Mouse (Mus musculus): ENCODE data around the gene Csf2rb2. TPM values are rescaled to one million over a fixed set of nuclear protein-coding genes. Genes with fewer than 3 reads are reported as not detected.
"Not testable (repeated sequence)": the region's sequence is repeated elsewhere in the genome, so short reads cannot be mapped to it uniquely, and the experiment has no call there.

Gene Csf2rb2
- polyA plus RNA-seq, 1 experiment, result 75.8 TPM

- TF ChIP-seq FLI1 (IDR thresholded peaks at IDR 0.05; ENCODE audit: low read length), result no peak
- no peak for TF ChIP-seq GATA1 (IDR thresholded peaks at IDR 0.05; ENCODE audit: borderline replicate concordance, low read length)
- Histone ChIP-seq H3K36me3 (replicated peaks; ENCODE audit: low read length) (peaks cover 59% of the 10 kb centered on the region), H3K4me1 (peaks cover 59% of the 10 kb centered on the region), H3K27me3 (replicated peaks) (no peaks in the 10 kb centered on the region), H3K4me3 (replicated peaks) (peak overlapping the region; percentile 48), H3K9me3 (no peaks in the 10 kb centered on the region)
Observed at GRCm38 (mm10) chr15:78331523-78332340, 26.2 kb upstream of the Csf2rb2 start.

DNA sequence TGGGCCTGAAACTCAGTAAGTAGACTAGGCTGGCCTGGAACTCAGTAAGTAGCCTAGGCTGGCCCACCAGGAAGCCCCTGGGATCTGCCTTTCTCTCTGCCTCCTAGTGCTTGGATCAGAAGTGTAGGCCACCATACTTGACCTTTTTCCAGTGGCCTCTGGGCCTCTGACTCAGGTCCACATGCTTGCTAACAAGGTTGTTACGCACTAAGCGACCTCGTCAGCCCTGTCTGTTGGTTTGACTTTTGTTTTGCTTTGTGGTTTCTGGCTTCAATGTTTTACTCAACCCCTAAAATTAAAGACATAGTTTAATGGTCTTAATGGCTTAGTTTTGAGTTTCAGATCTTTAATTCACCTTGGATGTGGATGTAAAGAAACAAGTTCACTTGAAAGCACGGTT, 25.2 kb upstream of the Csf2rb2 start:
- Histone ChIP-seq H3K9me3 (no peaks in the 10 kb centered on the region), H3K4me1 (peaks cover 69% of the 10 kb centered on the region), H3K27me3 (replicated peaks) (no peaks in the 10 kb centered on the region), H3K4me3 (replicated peaks) (peak overlapping the region; percentile 7), H3K36me3 (replicated peaks; ENCODE audit: low read length) (peaks cover 49% of the 10 kb centered on the region)
- TF ChIP-seq FLI1 (IDR thresholded peaks at IDR 0.05; ENCODE audit: low read length), result no peak
- no peak for TF ChIP-seq GATA1 (IDR thresholded peaks at IDR 0.05; ENCODE audit: borderline replicate concordance, low read length)

DNA sequence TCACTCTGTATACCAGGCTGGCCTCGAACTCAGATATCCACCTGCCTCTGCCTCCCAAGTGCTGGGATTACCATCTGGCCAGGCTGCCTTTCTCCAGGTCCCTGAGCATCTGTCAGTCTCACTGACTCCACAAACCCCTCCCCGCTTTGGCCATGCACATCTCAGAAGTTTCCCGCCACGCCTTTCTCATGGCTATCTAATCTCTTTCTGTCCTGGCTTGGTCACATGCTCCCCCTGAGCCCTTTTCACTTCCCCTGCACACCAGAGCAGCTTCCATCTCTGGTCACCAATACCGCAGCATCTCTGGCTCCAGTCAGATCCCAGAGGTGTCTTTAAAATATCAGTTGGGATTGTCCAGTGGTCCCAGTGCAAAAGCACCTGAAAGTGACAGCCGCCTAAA, 24.5 kb upstream of the Csf2rb2 start:
- Histone ChIP-seq H3K4me1 (peaks cover 75% of the 10 kb centered on the region), H3K36me3 (replicated peaks; ENCODE audit: low read length) (peaks cover 43% of the 10 kb centered on the region)
- H3K27me3 ChIP-seq (replicated peaks); H3K9me3 ChIP-seq; H3K4me3 ChIP-seq (replicated peaks): not testable (repeated sequence)

- peaks cover 31% of the 10 kb centered on the region for H3K36me3 ChIP-seq (replicated peaks; ENCODE audit: low read length)
- H3K4me1 ChIP-seq, result peaks cover 82% of the 10 kb centered on the region
- H3K9me3 ChIP-seq, result no peaks in the 10 kb centered on the region
- no peaks in the 10 kb centered on the region for H3K27me3 ChIP-seq (replicated peaks)
- H3K4me3 ChIP-seq (replicated peaks), result peak overlapping the region; percentile 89
- TF ChIP-seq FLI1 (IDR thresholded peaks at IDR 0.05; ENCODE audit: low read length) (no peak), GATA1 (IDR thresholded peaks at IDR 0.05; ENCODE audit: borderline replicate concordance, low read length) (no peak)
Observed at GRCm38 (mm10) chr15:78328520-78329097, 23.1 kb upstream of the Csf2rb2 start.

GRCm38 (mm10) chr15:78327753-78328341, 22.3 kb upstream of the Csf2rb2 start:
- not testable (repeated sequence) for H3K9me3 ChIP-seq; H3K27me3 ChIP-seq (replicated peaks)
- peak overlapping the region; percentile 89 for H3K4me3 ChIP-seq (replicated peaks)
- peaks cover 24% of the 10 kb centered on the region for H3K36me3 ChIP-seq (replicated peaks; ENCODE audit: low read length)
- H3K4me1 ChIP-seq, result peaks cover 78% of the 10 kb centered on the region

DNA sequence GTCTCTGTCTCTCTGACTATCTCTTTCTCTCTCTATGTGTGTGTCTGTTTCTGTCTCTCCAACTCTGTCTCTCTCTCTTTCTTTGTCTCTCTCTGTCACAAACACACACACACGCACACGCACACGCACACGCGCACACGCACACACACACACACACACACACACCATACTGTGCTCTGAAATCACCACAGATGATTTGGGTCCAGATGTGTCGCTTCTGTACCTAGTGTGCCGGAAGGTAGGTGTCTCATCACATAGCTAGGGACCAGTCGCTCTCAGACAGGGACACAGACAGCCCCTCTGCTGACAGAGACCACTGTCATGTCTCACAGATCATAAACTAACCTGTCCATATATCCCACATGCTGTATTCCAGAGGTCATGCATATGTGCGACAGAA, 21.2 kb upstream of the Csf2rb2 start:
- Histone ChIP-seq H3K4me1 (peaks cover 77% of the 10 kb centered on the region), H3K36me3 (replicated peaks; ENCODE audit: low read length) (peaks cover 15% of the 10 kb centered on the region), H3K9me3 (no peaks in the 10 kb centered on the region), H3K27me3 (replicated peaks) (peaks cover 2% of the 10 kb centered on the region), H3K4me3 (replicated peaks) (peak overlapping the region; percentile 91)
- TF ChIP-seq FLI1 (IDR thresholded peaks at IDR 0.05; ENCODE audit: low read length), result no peak
- TF ChIP-seq GATA1 (IDR thresholded peaks at IDR 0.05; ENCODE audit: borderline replicate concordance, low read length), result no peak

DNA sequence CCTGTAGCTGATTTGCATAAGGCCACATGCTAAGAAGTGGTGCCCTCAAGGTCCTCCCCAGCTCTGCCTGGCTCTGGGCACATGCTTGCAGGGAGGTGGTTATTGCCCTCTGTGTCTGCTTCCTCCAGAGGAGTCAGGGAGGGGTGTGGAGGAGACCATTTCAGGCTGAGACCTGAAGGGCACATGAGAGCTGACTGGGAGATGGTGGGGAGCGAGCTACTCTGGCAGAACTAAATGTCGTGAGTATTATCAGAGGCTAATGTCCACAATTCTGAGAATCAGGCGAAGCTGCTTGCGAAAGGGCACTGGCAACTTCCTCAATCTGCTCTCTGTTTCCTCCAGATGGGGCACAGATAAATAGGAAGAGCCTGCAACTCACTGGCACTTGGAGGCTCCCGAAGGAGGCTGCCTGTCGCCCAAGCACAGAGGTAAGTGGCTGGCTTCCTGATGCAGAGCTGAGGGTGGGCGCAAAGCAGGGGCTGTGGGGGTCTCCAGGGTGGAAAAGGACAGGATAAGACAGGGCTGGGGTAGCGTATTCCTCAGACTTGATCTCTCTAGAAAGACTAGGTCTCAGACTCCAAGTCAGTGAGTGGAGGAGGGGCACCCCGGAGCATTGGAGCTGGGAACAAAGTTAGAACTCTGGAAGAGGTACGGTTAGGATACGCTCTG, 20.3 kb upstream of the Csf2rb2 start, which contains the start of gene Csf2rb:
TSS of gene Csf2rb (plus strand) at position 82 of the 669 bp plus-strand sequence.
- Histone ChIP-seq H3K4me1 (peaks cover 77% of the 10 kb centered on the region), H3K4me3 (replicated peaks) (peak within 1 kb of the TSS; percentile 91), H3K36me3 (replicated peaks; ENCODE audit: low read length) (peaks cover 11% of the 10 kb centered on the region), H3K27me3 (replicated peaks) (peaks cover 3% of the 10 kb centered on the region), H3K9me3 (no peaks in the 10 kb centered on the region)
- TF ChIP-seq FLI1 (IDR thresholded peaks at IDR 0.05; ENCODE audit: low read length) (no peak), GATA1 (IDR thresholded peaks at IDR 0.05; ENCODE audit: borderline replicate concordance, low read length) (no peak; the same call in 2 of the 3 replicates)

- peaks cover 9% of the 10 kb centered on the region for H3K36me3 ChIP-seq (replicated peaks; ENCODE audit: low read length)
- H3K9me3 ChIP-seq, result no peaks in the 10 kb centered on the region
- H3K4me1 ChIP-seq, result peaks cover 79% of the 10 kb centered on the region
- H3K27me3 ChIP-seq (replicated peaks), result peaks cover 6% of the 10 kb centered on the region
- no peak overlapping the region for H3K4me3 ChIP-seq (replicated peaks)
- TF ChIP-seq GATA1 (IDR thresholded peaks at IDR 0.05; ENCODE audit: borderline replicate concordance, low read length), result no peak
- TF ChIP-seq FLI1 (IDR thresholded peaks at IDR 0.05; ENCODE audit: low read length), result no peak
Observed at GRCm38 (mm10) chr15:78324294-78324693, 18.8 kb upstream of the Csf2rb2 start.

DNA sequence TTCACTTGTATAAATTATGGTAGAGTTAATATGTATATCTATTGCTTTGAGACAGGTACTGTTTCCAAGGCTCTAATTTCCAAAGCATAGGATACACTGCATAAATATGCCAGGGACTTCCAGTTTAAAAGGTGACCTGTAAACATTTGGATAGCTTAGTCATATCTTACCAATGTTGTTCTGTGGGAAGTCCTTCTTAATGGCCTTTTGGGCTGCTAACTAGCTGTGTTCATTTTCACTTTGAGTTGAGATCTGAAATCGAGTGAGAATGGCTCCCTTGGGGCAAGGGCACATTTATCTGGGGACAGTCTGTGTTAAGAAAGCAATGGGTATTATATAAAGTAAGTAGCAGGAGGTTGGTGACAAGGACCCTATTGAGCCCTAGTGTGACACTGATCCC, 17.8 kb upstream of the Csf2rb2 start:
- Histone ChIP-seq H3K4me3 (replicated peaks) (no peak overlapping the region), H3K27me3 (replicated peaks) (peaks cover 10% of the 10 kb centered on the region), H3K36me3 (replicated peaks; ENCODE audit: low read length) (peaks cover 6% of the 10 kb centered on the region), H3K4me1 (peaks cover 81% of the 10 kb centered on the region), H3K9me3 (no peaks in the 10 kb centered on the region)
- TF ChIP-seq GATA1 (IDR thresholded peaks at IDR 0.05; ENCODE audit: borderline replicate concordance, low read length), result no peak
- TF ChIP-seq FLI1 (IDR thresholded peaks at IDR 0.05; ENCODE audit: low read length), result no peak

Data from megakaryocyte, embryonic 14.5 days (primary cell).